Mouse (Mus musculus): Measurements from ENCODE around the gene Zfp943. TPM values are rescaled to one million over a fixed set of nuclear protein-coding genes. Genes with fewer than 3 reads are reported as not detected.
"Not testable (repeated sequence)": the region's sequence is repeated elsewhere in the genome, so short reads cannot be mapped to it uniquely, and the experiment has no call there.

The Zfp943 gene
- polyA plus RNA-seq, 1 experiment from 2014 or later = 11.0 TPM

- not testable (repeated sequence) for H3K4me3 ChIP-seq (ENCODE audit: low read depth, low read length); H3K27ac ChIP-seq (replicated peaks); H3K27me3 ChIP-seq (ENCODE audit: control insufficient read depth, insufficient read depth, low read length); H3K9me3 ChIP-seq (ENCODE audit: control insufficient read depth, low read length); ATAC-seq (ENCODE audit: low FRiP score, low TSS enrichment); H3K36me3 ChIP-seq (ENCODE audit: control insufficient read depth, insufficient read depth, low read length); H3K9ac ChIP-seq (ENCODE audit: low read length); H3K4me1 ChIP-seq (replicated peaks; ENCODE audit: control insufficient read depth, insufficient read depth); H3K4me2 ChIP-seq (replicated peaks; ENCODE audit: low read depth)
- peak; percentile 30 for DNase-seq (ENCODE audit: low spot score)
- TF ChIP-seq CTCF (IDR thresholded peaks at IDR 0.05; ENCODE audit: low read depth) = peak; percentile 77
- WGBS = 14% methylated on average over 3 of the region's 3 CpGs
These were observed 120.9 kb downstream of the Zfp943 start for GRCm38 (mm10) chr17:22083224-22083623.

GRCm38 (mm10) chr17:22118770-22119169, 156.4 kb downstream of the Zfp943 start:
- Histone ChIP-seq H3K27ac (replicated peaks) (no peak overlapping the region), H3K27me3 (ENCODE audit: control insufficient read depth, insufficient read depth, low read length) (no peaks in the 10 kb centered on the region), H3K4me1 (replicated peaks; ENCODE audit: control insufficient read depth, insufficient read depth) (no peaks in the 10 kb centered on the region), H3K9ac (ENCODE audit: low read length) (no peak overlapping the region), H3K9me3 (ENCODE audit: control insufficient read depth, low read length) (no peaks in the 10 kb centered on the region), H3K4me2 (replicated peaks; ENCODE audit: low read depth) (no peak overlapping the region), H3K4me3 (ENCODE audit: low read depth, low read length) (no peak overlapping the region), H3K36me3 (ENCODE audit: control insufficient read depth, insufficient read depth, low read length) (no peaks in the 10 kb centered on the region)
- TF ChIP-seq EP300 (optimal IDR thresholded peaks at IDR 0.05) = no peak
- TF ChIP-seq CTCF (IDR thresholded peaks at IDR 0.05; ENCODE audit: low read depth) = no peak
- no peak for ATAC-seq (ENCODE audit: low FRiP score, low TSS enrichment)
- DNase-seq (ENCODE audit: low spot score) = no peak

Other genes starting within 250 kb of the Zfp943 start
- gene Zfp229, start 231.8 kb upstream of the Zfp943 start, polyA plus RNA-seq (2015; fragmentation: Nextera tagmentation; extraction: Ambion mirVana) = 2.5 TPM in 2 replicates
- gene Zfp820, start 116.8 kb upstream of the Zfp943 start, polyA plus RNA-seq (2015; fragmentation: Nextera tagmentation; extraction: Ambion mirVana) = 3.6 and 3.8 TPM in 2 replicates
- gene Zfp995, start 52.6 kb upstream of the Zfp943 start, polyA plus RNA-seq (2015; fragmentation: Nextera tagmentation; extraction: Ambion mirVana) = 6.6 and 7.0 TPM in 2 replicates
- 9.6 and 10.2 TPM in 2 replicates for gene Zfp942, start 88 bp upstream of the Zfp943 start, polyA plus RNA-seq (2015; fragmentation: Nextera tagmentation; extraction: Ambion mirVana)
- gene Zfp947, start 203.6 kb downstream of the Zfp943 start, polyA plus RNA-seq (2015; fragmentation: Nextera tagmentation; extraction: Ambion mirVana) = 1.6 and 1.8 TPM in 2 replicates

All from stomach, postnatal 0 days (tissue).